20 mouse cellular contexts compared by ENCODE assay signal in genomic region chr7:127282190-127282589, GRCm38 (mm10).
"Had no signal": no experiment of that assay in that cellular context is flagged by ENCODE, and none has a peak within 500 bp of the region (broad histone marks: within the 10 kb centered on the region; RNA-seq: fewer than 3 reads in every experiment).

No protein-coding gene starts in this region.

- H3K4me2 ChIP-seq: limb, embryonic 12.5 days; limb, embryonic 15.5 days; liver, embryonic 11.5 days; lung, embryonic 14.5 days; midbrain, embryonic 13.5 days; neural tube, embryonic 12.5 days; neural tube, embryonic 15.5 days had no signal

- H3K27ac ChIP-seq: kidney, postnatal 0 days; layer of hippocampus, adult 2 months; left cerebral cortex, adult 2 months; limb, embryonic 12.5 days; limb, embryonic 15.5 days; liver, embryonic 14.5 days; macrophage; midbrain, embryonic 13.5 days; neural tube, embryonic 12.5 days; neural tube, embryonic 15.5 days had no signal

- DNase-seq: kidney, adult 2 months; kidney, postnatal 25 days; layer of hippocampus, postnatal 36 days; left cerebral cortex, postnatal 4 days; liver, postnatal 0 days; lung, embryonic 14.5 days; retina, postnatal 1 day had no signal

- H3K27me3 ChIP-seq: limb, embryonic 12.5 days; limb, embryonic 15.5 days; midbrain, embryonic 13.5 days; neural tube, embryonic 12.5 days; neural tube, embryonic 15.5 days had no signal

- H3K4me3 ChIP-seq: layer of hippocampus, adult 2 months; left cerebral cortex, adult 2 months; limb, embryonic 12.5 days; limb, embryonic 15.5 days; midbrain, embryonic 13.5 days; neural tube, embryonic 12.5 days; neural tube, embryonic 15.5 days had no signal

- H3K36me3 ChIP-seq: limb, embryonic 12.5 days; limb, embryonic 15.5 days; midbrain, embryonic 13.5 days; neural tube, embryonic 12.5 days; neural tube, embryonic 15.5 days had no signal

- H3K9ac ChIP-seq: limb, embryonic 12.5 days; limb, embryonic 15.5 days; liver, embryonic 14.5 days; liver, postnatal 0 days; lung, embryonic 14.5 days; midbrain, embryonic 13.5 days; neural tube, embryonic 12.5 days; neural tube, embryonic 15.5 days had no signal

- ATAC-seq: intestine, postnatal 0 days; liver, postnatal 0 days; lung, postnatal 0 days; midbrain, embryonic 13.5 days had no signal

- H3K9me3 ChIP-seq: limb, embryonic 15.5 days; neural tube, embryonic 12.5 days; neural tube, embryonic 15.5 days had no signal

- H3K4me1 ChIP-seq: limb, embryonic 12.5 days; limb, embryonic 15.5 days; midbrain, embryonic 13.5 days; neural tube, embryonic 12.5 days; neural tube, embryonic 15.5 days had no signal
